Mouse (Mus musculus): ENCODE results near the gene H2-Q2.
A peak's percentile ranks its signal among the peaks of the same experiment; 100 is the strongest.
"Not testable (repeated sequence)": the region's sequence is repeated elsewhere in the genome, so short reads cannot be mapped to it uniquely, and the experiment has no call there.

Gene H2-Q2

GRCm38 (mm10) chr17:35342071-35342671, at the start of gene H2-Q2:
Gene H2-Q2 (plus strand): TSS chr17:35342242.
- DNase-seq: peak; percentile 3

GRCm38 (mm10) chr17:35295796-35296195, 46.2 kb upstream of the H2-Q2 start:
- DNase-seq: peak; percentile 77

- DNase-seq: not testable (repeated sequence)
Measured at GRCm38 (mm10) chr17:35300261-35300945, 41.6 kb upstream of the H2-Q2 start.

- peak; percentile 97 for DNase-seq
Measured at GRCm38 (mm10) chr17:35301645-35302258, 40.3 kb upstream of the H2-Q2 start.

- no peak for DNase-seq
Measured at GRCm38 (mm10) chr17:35303271-35303670, 38.8 kb upstream of the H2-Q2 start.

- DNase-seq: no peak
Measured at GRCm38 (mm10) chr17:35303756-35304350, 38.2 kb upstream of the H2-Q2 start.

- DNase-seq: peak; percentile 41
Measured at GRCm38 (mm10) chr17:35304478-35304877, 37.6 kb upstream of the H2-Q2 start.

GRCm38 (mm10) chr17:35304921-35305320, 37.1 kb upstream of the H2-Q2 start:
- not testable (repeated sequence) for DNase-seq

- DNase-seq: no peak
Measured at GRCm38 (mm10) chr17:35318671-35319070, 23.4 kb upstream of the H2-Q2 start.

GRCm38 (mm10) chr17:35320327-35321081, 21.5 kb upstream of the H2-Q2 start, which contains the start of gene H2-Q1:
Gene H2-Q1 (plus strand): TSS chr17:35320405.
- DNase-seq: no peak

- not testable (repeated sequence) for DNase-seq
Measured at GRCm38 (mm10) chr17:35325124-35325523, 16.9 kb upstream of the H2-Q2 start.

GRCm38 (mm10) chr17:35326000-35326399, 16.0 kb upstream of the H2-Q2 start:
- DNase-seq: not testable (repeated sequence)

GRCm38 (mm10) chr17:35329714-35330113, 12.3 kb upstream of the H2-Q2 start:
- DNase-seq: peak; percentile 3

GRCm38 (mm10) chr17:35331546-35331945, 10.5 kb upstream of the H2-Q2 start:
- DNase-seq: peak; percentile 26

- DNase-seq: peak; percentile 53
Measured at GRCm38 (mm10) chr17:35342711-35343476, 852 bp downstream of the H2-Q2 start.

GRCm38 (mm10) chr17:35347659-35348058, 5.6 kb downstream of the H2-Q2 start:
- DNase-seq: not testable (repeated sequence)

GRCm38 (mm10) chr17:35353275-35353674, 11.2 kb downstream of the H2-Q2 start:
- not testable (repeated sequence) for DNase-seq

GRCm38 (mm10) chr17:35354071-35354470, 12.0 kb downstream of the H2-Q2 start:
- DNase-seq: no peak

- no peak for DNase-seq
Measured at GRCm38 (mm10) chr17:35357086-35357485, 15.0 kb downstream of the H2-Q2 start.

GRCm38 (mm10) chr17:35358763-35359469, 16.9 kb downstream of the H2-Q2 start:
- no peak for DNase-seq

- DNase-seq: no peak
Measured at GRCm38 (mm10) chr17:35359470-35359862, 17.4 kb downstream of the H2-Q2 start.
